Mouse (Mus musculus) liver, embryonic 14.5 days (tissue): ENCODE results near the gene Nmi.

Experiments
- CTCF ChIP-seq: IDR thresholded peaks from 2 replicates; pipeline ENCODE4 v1.5.1; 2016; ENCODE audit warnings: antibody characterized with exemption, low read depth, control low read depth
- EP300 ChIP-seq: IDR thresholded peaks from 2 replicates; pipeline ENCODE4 v1.6.1; 2016; ENCODE audit warnings: antibody characterized with exemption, low read depth

GRCm38 (mm10) chr2:51991447-51991846 is 18.2 kb upstream of the Nmi start:
- TF ChIP-seq EP300, result no peak
- TF ChIP-seq CTCF, result no peak
